Mouse (Mus musculus): ENCODE measurements at regions not wholly inside any gene's neighbourhood (a gene's known extent, or its start where the extent isn't known, plus 50 kb on each side); places are given as distances from the start of the nearest gene placed in this dataset.
A peak's percentile ranks its signal among the peaks of the same experiment; 100 is the strongest.

DNA sequence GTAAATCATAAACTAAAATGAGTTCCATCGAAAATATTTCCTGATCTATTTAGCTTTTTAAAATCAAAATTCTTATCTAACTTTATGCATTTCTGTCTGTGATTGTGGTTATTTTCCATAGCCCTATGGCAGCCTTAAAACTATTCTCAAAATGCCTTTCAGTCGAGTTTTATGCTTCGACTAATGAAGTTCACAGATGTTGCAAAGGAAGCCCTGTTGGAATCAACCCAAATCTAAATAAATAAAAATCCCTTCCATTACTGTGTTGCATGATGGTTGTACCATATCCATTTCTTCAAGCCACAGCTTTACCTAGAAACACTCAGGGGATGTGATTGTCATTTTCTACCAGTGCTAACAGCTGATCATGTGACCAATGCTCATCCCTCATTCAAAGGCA lies 585.6 kb upstream of the N6amt1 start:
- DNase-seq: no peak

GRCm38 (mm10) chr16:86765974-86766373 lies 588.0 kb upstream of the N6amt1 start:
- no peak for DNase-seq

DNA sequence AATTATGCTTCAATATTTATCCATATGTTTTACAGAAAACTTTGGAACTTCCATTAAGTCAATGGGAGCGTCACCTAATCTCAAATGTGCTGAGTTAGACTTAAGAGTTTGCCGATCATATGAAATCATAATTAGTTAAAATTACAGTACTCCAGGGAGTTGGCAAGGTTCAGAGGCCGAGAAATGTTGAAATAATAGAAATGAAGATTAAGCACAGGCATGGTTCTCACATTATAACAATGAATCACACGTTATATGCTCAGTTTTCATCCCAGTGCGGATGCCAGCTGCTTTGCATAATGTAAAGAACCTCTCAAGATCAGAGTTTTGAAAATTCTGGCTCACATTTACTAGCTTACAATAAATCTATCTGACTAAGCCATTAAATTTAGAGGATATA lies 612.7 kb upstream of the N6amt1 start:
- DNase-seq: no peak

DNA sequence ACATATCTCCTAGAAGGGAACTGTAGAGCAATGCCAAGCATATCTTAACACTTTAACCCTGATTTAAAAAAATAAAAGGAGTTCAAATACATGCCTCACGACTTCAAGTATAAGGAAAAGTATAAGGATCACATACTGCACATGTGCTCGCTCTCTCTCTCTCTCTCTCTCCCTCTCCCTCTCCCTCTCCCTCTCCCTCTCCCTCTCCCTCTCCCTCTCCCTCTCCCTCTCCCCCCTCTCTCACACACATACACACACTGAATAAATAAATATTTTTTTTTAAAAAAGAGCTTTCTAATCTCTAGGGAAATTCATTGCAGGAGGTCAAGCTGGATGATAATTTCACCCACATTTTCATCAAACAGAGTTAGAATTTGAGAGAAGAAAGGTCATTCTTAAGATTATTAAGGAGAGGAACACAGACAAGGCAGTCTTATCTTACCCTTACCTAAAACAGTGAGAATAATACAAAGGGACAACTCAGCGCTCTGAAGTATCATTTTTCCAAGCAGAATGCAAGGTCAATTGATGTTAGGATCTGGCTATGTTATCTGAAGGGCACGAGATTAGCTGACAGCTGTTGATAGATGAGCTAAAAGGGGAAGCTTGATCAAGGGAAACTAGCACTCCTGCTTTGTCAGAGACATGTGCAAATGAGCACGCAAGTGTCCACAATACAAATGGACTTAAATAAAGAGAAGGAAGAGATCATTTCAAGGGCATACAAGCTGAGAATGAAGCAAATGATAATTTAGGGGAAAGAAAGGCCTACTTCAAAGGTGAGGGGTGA lies 634.8 kb upstream of the N6amt1 start:
- no peak for DNase-seq

DNA sequence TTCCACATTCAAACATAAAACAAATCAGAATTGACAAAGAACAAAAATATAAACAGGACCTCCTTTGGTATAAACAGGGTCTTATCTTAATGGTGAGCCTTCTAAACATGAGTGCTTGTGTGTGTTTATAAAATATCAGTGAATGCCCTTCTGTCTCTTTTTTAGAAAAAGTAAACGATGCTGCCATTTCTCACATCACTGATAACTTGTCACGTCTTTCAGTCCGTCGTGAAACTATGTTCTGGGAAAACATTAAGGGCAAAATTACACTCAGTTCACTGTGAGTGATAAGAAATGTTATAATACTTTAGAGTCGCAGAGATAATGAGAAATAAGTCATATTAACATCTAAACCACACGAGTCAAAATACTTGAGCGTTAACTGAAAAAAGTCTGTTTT lies 635.6 kb upstream of the N6amt1 start:
- DNase-seq: no peak

GRCm38 (mm10) chr16:86701700-86702099 lies 652.3 kb upstream of the N6amt1 start:
- DNase-seq: no peak

GRCm38 (mm10) chr16:86694497-86694896 lies 659.5 kb upstream of the N6amt1 start:
- DNase-seq: peak; percentile 18 to 55

- no peak for DNase-seq
Measured at GRCm38 (mm10) chr16:86659154-86659553, 694.8 kb upstream of the N6amt1 start.

GRCm38 (mm10) chr16:86647316-86647715 lies 706.7 kb upstream of the N6amt1 start:
- DNase-seq: peak; percentile 29 to 64

DNA sequence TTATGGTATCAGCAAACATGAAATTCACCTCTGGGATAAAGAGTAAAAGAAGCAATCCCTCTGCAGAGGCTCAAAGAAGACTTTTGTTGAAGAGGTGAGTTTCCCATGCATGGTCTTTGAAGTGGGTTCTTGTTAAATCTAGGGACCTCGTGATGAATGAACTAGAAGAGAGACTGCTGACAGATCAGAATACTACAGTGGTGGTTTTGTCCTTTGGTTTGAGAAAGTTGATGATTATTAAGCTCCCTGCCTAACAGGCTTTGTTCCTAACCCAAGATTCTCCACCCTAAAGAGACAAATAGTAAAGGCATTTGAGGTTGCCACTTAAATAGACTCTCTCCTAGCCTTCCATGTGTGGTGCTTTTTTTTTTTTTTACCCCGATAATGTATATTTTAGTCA lies 707.2 kb upstream of the N6amt1 start:
- DNase-seq: peak in 1 of 2 experiments; percentile 37

DNA sequence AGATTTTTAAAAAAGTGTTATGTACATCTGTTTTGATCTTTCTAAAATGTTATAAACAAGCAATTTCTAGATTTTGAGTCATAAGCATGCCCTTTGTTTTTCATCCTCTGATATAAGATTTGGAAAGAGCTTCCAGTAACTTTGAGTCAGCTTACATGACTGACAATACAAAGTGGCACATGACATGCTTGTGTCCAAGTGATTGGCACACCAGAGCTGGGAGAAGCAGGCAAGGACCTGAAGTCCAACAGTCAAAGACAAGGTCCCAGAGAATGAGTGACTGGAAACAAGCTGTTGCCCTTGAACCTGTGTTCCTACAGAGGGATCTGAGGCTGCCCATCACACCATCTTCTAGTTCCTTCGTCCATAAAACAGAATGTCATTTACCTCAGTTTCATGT lies 708.5 kb upstream of the N6amt1 start:
- DNase-seq: peak; percentile 37 to 44

GRCm38 (mm10) chr16:86644912-86645312 lies 709.1 kb upstream of the N6amt1 start:
- DNase-seq: peak; percentile 29 to 85

- peak; percentile 17 to 34 for DNase-seq
Measured at GRCm38 (mm10) chr16:86604166-86604565, 702.5 kb upstream of the Adamts5 start.

GRCm38 (mm10) chr16:86594992-86595391 lies 693.4 kb upstream of the Adamts5 start:
- DNase-seq: no peak

GRCm38 (mm10) chr16:86586044-86586443 lies 684.4 kb upstream of the Adamts5 start:
- DNase-seq: no peak

DNA sequence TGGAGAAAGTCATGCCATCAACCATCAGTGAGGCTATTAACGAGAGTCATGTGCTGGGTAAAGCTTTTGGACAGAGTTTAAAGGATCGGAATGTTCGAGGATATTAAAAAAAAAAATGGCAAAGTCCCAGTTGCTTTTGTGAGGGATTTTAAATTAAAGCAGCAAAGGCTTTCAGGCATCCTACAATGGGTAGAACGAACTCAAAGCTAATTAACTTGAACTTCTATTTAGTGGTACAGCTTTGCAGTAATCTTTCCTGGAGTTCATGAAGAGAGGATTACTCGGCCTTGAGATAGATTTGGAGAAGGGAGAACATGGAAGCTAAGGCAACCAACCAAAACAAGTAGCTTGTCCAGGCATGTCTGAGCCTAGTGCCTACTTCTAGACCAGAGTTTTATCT lies 676.7 kb upstream of the Adamts5 start:
- no peak for DNase-seq

DNA sequence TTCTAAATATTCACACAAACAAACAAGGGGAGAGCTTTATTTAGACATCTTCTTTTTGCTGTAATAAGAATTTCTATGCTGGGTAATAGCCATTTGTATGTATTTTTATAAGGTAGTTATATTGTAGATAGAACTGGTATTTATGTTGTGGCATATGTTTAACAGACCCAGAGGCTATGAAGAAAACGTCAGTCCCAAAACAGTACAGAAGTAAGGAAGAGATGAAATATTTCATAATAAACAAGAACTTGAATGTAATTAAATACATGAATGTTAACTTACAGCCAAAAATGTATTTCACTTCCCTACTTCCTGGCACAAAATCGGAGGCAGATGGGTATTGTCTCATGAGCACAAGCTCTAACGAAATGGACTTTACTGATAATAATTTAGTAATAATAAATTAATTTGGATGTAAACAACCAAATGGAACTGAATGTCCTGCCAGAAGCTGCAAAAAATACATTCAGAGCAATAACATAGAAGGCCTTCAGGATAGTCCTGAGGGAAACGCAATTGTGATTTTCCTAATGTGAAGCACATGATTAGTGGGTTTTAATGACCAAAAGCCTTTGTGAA lies 645.9 kb upstream of the Adamts5 start:
- DNase-seq: peak in 1 of 2 experiments; percentile 15

DNA sequence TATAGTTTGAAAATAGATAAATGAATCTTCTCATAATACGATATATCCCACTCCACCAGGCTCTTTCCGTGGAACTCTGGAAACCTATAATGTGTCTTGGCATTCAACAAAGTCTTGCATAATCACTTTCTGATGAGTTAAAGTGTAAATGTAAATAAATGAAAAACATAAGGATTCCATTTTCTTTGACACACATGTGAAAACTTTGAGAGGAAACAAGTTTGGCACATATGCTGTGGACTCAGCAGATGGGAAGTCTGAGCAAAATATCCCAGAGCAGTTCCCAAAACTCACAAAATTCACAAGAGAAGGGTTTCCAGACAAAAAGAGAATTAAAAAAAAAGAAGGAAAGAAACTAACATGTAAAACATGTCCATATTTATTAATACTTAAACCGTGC lies 645.3 kb upstream of the Adamts5 start:
- DNase-seq: no peak

GRCm38 (mm10) chr16:86544121-86544520 lies 642.5 kb upstream of the Adamts5 start:
- DNase-seq: no peak

DNA sequence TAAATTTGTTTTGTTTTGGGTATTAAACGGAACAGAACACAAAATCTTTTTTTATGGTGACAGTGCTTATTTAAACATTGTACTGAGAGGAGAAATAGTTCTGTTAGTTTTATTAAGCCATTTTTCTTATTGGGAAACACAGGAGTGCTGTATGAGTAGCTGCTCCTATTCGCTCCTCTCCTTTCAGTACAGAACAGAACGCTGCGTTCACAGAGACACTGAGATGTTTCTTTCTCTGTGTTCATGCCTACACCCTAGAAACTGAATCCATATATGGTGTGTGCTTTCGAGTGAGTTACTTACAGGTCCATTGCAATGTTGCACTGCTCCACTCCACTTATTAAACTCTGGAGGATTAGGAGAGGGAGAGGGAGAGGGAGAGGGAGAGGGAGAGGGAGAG lies 634.9 kb upstream of the Adamts5 start:
- DNase-seq: peak in 1 of 2 experiments; percentile 14

DNA sequence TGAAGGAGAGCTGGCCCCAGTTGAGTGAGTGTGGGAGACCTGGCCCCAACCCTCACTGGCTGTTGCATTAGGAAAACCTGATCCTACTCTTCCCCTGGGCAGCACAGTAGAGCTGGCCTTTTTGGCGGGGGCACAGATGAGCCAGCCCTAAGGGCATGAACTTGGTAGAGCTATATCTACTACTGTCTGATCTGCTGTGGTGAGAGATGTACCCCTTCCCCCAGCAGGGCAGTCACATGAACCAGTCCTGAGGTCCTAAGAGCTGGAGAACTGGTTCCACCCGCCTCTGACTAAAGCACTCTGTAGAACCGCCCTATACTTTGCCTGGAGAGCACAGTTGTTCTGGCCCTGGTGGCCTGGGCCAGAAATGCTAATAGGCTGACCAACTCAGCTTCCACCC lies 622.5 kb upstream of the Adamts5 start:
- no peak for DNase-seq

GRCm38 (mm10) chr16:86516935-86517334 lies 615.3 kb upstream of the Adamts5 start:
- DNase-seq: no peak

DNA sequence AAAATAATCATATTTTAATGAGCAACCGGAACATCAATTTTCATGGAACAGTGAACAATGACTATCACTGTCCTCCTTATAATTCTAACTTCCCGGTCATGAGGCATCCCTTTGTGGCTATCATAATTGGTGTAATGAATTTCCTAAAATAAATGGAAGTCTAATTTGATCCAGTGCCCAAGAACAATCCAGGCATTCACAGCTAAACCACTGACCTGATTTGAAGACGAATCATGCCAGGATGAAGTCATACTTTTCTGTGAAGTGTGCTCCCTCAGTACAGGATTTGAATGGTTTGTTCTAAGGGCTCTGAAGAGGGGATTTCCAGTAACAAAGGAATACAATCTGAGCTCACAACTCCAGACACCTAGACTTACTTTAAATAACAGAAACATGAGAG lies 614.5 kb upstream of the Adamts5 start:
- no peak for DNase-seq

DNA sequence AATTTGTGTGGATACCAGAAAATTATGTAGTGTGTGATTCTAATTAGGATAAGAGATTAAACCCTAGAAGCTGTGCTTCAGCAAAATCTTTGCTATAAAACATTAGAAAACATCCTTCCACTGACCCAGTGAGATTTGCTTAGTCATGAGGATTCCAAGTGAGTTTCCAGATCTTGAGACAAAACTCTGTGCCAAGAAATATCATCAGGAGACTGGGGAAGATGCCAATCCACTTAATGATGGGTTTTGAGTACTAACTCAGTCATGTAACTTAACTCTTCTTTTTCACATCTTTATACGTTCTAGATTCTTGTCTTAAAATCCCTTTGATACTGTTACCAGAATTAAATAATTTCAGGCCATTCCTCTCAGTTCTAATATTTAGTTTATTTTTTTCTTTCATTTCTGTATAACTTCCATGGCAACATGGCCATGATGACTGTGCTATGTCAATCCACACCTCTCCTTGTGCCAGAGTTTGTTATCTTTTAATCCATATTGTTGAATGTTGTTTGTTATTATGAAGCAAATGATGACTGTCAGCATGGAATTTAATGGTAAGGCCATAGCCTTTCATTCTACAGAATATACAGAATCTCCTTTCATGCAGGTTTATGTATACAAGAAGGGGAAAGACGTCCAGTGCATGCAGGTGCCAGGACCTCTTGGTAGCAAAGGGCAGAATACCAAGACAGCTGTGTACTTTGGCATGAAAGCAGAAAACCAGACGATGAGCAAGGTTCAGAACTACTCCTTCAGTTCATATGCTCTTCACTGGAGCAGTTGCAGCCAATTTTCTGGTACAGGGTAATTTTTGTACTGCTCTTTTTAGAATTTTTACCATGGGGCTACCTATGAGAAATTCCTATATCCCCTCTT lies 599.7 kb upstream of the Adamts5 start:
- peak; percentile 36 to 44 for DNase-seq
